Mouse (Mus musculus): ENCODE results near the gene Hist1h4c. TPM values are rescaled to one million over a fixed set of nuclear protein-coding genes. Genes with fewer than 3 reads are reported as not detected.
A peak's percentile ranks its signal among the peaks of the same experiment; 100 is the strongest.
"Not testable (repeated sequence)": the region's sequence is repeated elsewhere in the genome, so short reads cannot be mapped to it uniquely, and the experiment has no call there.

Hist1h4c gene
- 2.1 TPM in 1 of 2 replicates, not detected in the other for polyA plus RNA-seq (2012; ENCODE audit: insufficient read depth, insufficient read length, missing spikeins)

DNA sequence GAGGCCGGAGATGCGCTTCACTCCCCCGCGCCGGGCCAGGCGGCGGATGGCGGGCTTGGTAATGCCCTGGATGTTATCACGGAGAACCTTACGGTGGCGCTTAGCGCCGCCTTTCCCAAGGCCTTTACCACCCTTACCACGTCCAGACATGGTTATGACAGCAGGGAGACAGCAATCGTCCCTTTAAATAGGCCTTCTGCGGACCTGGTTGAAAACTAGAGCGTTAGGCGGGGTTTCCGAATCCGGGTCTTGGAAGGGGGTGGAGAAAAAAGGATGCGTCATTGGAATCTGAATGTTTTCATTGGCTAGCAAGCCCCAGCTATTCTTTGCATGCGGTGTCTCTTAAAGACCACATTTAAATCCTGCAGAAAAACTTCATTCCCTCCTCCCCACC is at the start of gene Hist1h4c:
Gene Hist1h4c (minus strand): TSS at position 155 of the 394 bp plus-strand sequence.
- Histone ChIP-seq H3K4me1 (ENCODE audit: control insufficient read depth, insufficient read depth, insufficient read length, low read length) (no peaks in the 10 kb centered on the region), H3K4me3 (ENCODE audit: insufficient read depth, low read depth, low read length) (peak within 1 kb of the TSS; percentile 50), H3K27ac (replicated peaks; ENCODE audit: low read depth, low read length) (peak within 1 kb of the TSS; percentile 16; the same call in 1 of the 2 replicates)

DNA sequence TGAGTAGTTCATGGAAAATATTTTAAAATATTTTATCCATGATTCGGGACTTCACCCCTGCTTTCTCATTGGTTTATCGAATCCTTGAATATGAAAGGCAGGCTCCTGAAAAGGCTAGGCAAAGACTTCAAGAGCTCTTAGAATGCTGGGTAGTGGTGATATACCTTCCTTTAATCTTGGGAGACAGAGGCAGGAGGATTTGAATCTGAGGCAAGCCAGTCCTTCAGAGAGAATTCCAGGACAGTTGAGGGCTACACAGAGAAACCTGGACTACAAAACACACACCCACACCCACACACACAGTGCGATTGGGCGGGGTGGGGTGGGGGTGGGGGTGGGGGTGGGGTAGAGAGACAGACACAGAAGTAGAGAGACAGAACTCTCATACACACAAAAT is 49.6 kb upstream of the Hist1h4c start:
- peaks cover 2% of the 10 kb centered on the region; the same call in 1 of the 2 replicates for H3K4me1 ChIP-seq (ENCODE audit: control insufficient read depth, insufficient read depth, insufficient read length, low read length)
- no peak overlapping the region for H3K27ac ChIP-seq (replicated peaks; ENCODE audit: low read depth, low read length)
- H3K4me3 ChIP-seq (ENCODE audit: insufficient read depth, low read depth, low read length) = no peak overlapping the region

DNA sequence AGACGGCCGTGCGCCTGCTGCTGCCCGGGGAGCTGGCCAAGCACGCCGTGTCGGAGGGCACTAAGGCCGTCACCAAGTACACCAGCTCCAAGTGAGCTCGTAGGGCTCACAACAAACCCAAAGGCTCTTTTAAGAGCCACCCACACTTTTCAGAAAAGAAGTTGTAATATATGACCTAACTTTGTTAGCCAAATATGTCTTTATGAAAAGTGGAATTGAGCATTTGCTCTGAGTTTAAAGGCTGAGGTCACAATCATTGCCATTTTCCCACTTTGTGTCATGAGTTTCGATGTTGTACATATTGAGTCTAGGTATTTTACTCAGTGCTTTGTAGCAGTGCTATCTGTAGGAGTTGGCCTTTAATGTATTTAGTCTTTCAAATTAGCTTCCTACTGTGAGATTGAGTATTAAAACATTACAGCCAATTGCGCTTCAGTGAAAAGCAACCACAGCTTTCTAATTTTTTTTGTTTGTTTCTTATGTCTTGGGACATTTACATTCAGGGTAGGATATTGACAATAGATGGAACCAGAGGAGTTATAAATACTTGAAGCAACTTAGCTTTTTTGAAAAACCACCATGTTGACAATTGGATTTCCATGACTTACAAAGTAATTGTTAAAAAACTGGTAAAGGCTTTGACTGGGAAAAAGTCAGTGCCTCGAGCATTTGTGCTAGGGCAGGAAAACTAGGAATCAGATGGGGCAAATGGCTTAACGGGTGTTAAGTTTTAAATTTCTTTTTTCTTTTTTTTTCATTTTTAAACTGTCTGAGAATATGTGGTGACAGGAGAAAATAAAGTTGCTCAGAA is 49.0 kb upstream of the Hist1h4c start:
- no peak overlapping the region for H3K27ac ChIP-seq (replicated peaks; ENCODE audit: low read depth, low read length)

DNA sequence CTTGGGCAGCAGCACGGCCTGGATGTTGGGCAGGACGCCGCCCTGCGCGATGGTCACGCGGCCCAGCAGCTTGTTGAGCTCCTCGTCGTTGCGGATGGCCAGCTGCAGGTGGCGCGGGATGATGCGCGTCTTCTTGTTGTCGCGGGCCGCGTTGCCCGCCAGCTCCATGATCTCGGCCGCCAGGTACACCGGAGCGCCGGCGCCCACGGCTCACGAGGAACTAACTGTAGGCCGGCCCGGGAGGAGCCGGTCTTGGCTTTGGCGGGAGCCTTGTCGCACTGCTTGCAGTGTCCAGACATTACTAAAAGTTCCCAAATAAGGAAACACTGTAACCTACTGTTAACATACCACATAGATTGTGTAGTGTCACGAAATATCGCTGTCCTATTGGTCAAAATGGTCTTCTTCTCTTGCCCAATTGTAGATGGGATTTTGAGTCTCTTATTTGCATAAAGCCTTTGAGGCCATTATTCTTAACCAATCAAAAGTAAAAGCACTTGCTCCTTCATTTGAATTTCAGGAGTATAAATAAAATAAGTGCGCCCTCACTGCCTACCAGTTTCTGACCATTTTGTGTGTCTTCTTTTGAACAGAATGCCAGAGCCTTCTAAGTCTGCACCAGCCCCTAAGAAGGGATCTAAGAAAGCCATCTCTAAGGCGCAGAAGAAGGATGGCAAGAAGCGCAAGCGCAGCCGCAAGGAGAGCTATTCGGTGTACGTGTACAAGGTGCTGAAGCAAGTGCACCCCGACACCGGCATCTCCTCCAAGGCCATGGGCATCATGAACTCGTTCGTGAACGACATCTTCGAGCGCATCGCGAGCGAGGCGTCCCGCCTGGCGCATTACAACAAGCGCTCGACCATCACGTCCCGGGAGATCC is 48.2 kb upstream of the Hist1h4c start, which contains the start of gene Hist1h2bb:
Gene Hist1h2bb (plus strand): TSS at position 534 of the 880 bp plus-strand sequence.
- H3K27ac ChIP-seq (replicated peaks; ENCODE audit: low read depth, low read length) = peak within 1 kb of the TSS; percentile 80
- not testable (repeated sequence) for H3K4me1 ChIP-seq (ENCODE audit: control insufficient read depth, insufficient read depth, insufficient read length, low read length)
- peak within 1 kb of the TSS; percentile 54 for H3K4me3 ChIP-seq (ENCODE audit: insufficient read depth, low read depth, low read length)

More for the DNA sequence above, 49.0 kb upstream of the Hist1h4c start:
- Histone ChIP-seq H3K4me3 (ENCODE audit: insufficient read depth, low read depth, low read length) (peak overlapping the region; percentile 33; the same call in 1 of the 2 replicates), H3K4me1 (ENCODE audit: control insufficient read depth, insufficient read depth, insufficient read length, low read length) (peaks cover 2% of the 10 kb centered on the region; the same call in 1 of the 2 replicates)

DNA sequence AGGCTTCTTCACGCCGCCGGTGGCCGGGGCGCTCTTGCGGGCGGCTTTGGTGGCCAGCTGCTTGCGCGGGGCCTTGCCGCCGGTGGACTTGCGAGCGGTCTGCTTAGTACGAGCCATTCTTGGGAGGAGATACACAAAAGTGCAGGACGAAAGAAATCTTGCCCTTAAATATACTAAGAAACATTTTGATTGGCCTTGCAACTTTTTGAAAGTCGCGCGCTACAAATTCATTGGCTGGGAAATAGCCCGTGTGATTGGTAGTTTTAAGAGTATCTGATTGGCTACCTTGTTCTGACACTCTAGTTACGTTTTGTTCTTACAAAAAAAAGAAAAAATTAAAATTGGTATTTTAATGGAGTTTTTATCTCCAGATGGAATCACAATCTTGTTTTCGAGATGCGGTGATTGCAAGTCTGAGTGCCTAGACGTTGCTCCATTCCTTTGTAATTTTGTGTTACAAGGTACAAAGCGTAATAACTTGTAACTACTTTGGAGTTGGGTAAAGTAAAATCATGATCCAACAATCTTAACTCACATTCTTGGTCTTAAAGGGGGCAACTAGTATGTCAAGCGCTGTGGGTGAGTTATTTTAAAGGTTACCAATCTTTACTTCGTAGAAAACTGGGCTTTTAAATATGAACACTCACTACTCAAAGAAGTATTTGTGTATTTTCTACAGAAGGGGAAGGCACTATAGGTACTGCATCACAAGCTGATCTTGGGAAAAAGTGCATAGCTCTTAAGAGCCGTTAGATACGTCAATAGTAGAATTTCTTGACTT is 47.3 kb upstream of the Hist1h4c start, which contains the start of gene Hist1h3c:
Gene Hist1h3c (minus strand): TSS at position 222 of the 781 bp plus-strand sequence.
- Histone ChIP-seq H3K4me3 (ENCODE audit: insufficient read depth, low read depth, low read length) (peak within 1 kb of the TSS; percentile 54), H3K4me1 (ENCODE audit: control insufficient read depth, insufficient read depth, insufficient read length, low read length) (no peaks in the 10 kb centered on the region), H3K27ac (replicated peaks; ENCODE audit: low read depth, low read length) (peak within 1 kb of the TSS; percentile 80)

DNA sequence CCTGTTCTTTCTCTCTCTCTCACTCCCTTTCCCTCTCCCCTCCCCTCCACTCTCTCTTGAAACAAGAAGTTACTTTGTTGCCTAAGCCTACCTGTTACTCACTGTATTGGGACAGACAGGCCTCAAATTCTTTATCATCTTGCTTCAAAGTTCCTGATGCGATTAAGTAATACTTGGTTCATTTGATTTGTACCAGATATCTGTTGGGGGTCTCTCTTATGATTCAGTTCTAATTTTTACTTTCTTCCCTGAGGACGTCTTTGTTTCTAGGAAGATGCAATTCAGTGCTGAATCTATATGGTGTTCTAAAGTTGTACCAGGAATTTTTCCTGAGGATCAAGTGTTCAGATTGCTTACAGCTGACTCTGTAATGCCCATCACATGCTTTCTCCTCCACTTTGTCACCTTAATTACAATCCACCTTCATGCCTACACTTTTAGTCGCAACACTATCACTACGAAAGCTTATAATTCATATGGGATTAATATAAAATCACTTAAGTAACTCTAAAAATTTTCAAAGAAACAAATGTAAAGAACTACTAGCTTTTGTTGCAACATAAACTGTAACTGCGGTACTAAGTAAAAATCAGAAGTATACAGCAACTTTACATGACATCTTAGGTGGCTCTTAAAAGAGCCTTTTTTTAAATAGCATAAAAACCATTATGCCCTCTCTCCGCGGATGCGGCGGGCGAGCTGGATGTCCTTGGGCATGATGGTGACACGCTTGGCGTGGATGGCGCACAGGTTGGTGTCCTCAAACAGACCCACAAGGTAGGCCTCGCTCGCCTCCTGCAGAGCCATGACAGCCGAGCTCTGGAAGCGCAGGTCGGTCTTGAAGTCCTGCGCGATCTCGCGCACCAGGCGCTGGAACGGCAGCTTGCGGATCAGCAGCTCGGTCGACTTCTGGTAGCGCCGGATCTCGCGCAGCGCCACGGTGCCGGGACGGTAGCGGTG is 46.4 kb upstream of the Hist1h4c start:
- Histone ChIP-seq H3K4me1 (ENCODE audit: control insufficient read depth, insufficient read depth, insufficient read length, low read length) (no peaks in the 10 kb centered on the region), H3K4me3 (ENCODE audit: insufficient read depth, low read depth, low read length) (peak overlapping the region; percentile 53; the same call in 1 of the 2 replicates), H3K27ac (replicated peaks; ENCODE audit: low read depth, low read length) (no peak overlapping the region)

DNA sequence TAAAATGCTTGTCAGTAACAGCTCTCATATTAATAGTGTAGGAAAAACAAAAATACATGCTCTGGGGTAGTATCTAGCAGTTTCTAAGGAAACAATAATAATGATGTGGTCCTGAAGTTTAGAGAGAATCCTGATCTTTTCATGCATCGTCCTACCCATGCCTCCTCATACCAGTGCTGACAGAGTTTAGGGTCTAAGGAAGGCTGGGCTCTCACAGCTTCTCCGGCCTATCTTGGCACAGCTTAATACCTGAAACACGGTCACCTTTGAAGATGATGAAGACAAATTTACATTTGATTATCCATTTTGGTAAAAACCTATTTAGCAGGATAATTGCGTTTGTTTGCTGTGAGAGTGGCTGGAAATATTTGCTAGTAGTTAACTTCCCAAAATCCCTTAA is 45.7 kb upstream of the Hist1h4c start:
- Histone ChIP-seq H3K4me3 (ENCODE audit: insufficient read depth, low read depth, low read length) (no peak overlapping the region), H3K27ac (replicated peaks; ENCODE audit: low read depth, low read length) (no peak overlapping the region), H3K4me1 (ENCODE audit: control insufficient read depth, insufficient read depth, insufficient read length, low read length) (no peaks in the 10 kb centered on the region)

DNA sequence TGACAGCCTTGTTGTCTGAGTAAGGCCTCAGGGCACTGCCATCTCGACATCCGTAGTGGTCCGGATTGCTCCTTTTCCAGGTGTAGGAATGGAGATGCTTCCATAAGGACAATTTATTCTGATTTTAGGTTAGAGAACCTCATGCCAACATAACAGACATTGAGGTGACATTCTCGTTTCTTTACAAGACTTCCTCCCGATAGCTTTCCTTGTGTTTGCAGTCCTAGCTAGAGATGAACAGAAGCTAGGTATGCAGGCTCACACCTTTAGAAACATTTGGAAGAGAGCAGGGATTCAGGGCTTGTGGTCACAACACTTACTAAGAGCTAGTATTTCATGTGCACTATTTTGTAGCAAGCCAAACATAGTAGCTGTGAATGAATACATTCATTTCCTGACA is 45.0 kb upstream of the Hist1h4c start:
- Histone ChIP-seq H3K27ac (replicated peaks; ENCODE audit: low read depth, low read length) (no peak overlapping the region), H3K4me1 (ENCODE audit: control insufficient read depth, insufficient read depth, insufficient read length, low read length) (no peaks in the 10 kb centered on the region), H3K4me3 (ENCODE audit: insufficient read depth, low read depth, low read length) (no peak overlapping the region)

DNA sequence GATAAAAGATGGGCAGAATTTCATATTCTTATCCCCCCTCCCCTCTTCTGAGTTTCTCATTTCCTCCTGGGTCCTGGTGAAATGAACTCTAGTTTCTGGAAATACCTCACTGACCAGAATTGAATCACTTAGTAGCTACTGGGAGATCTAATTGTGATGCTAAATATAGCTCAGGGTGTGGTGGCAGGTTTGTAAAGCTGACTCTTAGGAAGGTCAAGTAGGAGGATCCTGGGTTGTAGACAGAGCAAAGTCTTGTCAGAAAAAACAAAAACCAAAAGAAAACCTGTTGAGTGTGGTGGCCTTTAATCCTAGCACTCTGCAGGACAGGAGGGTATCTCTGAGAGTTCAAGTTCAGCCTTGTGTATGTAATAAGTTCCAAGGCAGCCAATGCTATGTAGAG is 43.8 kb upstream of the Hist1h4c start:
- H3K27ac ChIP-seq (replicated peaks; ENCODE audit: low read depth, low read length) = no peak overlapping the region
- no peaks in the 10 kb centered on the region for H3K4me1 ChIP-seq (ENCODE audit: control insufficient read depth, insufficient read depth, insufficient read length, low read length)
- no peak overlapping the region for H3K4me3 ChIP-seq (ENCODE audit: insufficient read depth, low read depth, low read length)

DNA sequence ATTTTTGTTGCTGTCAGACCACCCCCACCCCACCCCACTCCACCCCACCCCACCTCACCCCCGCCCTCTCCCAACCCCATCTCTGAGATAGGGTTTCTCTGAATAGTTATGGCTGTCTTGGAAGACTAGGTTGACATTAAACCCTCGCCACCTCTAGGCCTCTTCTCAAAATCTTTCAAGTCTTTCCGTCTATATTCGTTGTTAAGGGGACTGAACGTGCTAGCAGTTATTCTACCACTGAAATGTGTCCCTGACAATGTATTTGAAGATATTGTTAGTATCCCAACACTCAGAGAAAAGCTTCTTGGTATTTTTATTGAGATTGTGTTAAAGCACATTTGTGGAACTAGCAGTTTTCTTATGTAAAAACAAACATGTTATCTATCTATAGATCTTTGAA is 42.7 kb upstream of the Hist1h4c start:
- Histone ChIP-seq H3K27ac (replicated peaks; ENCODE audit: low read depth, low read length) (no peak overlapping the region), H3K4me3 (ENCODE audit: insufficient read depth, low read depth, low read length) (no peak overlapping the region), H3K4me1 (ENCODE audit: control insufficient read depth, insufficient read depth, insufficient read length, low read length) (no peaks in the 10 kb centered on the region)

DNA sequence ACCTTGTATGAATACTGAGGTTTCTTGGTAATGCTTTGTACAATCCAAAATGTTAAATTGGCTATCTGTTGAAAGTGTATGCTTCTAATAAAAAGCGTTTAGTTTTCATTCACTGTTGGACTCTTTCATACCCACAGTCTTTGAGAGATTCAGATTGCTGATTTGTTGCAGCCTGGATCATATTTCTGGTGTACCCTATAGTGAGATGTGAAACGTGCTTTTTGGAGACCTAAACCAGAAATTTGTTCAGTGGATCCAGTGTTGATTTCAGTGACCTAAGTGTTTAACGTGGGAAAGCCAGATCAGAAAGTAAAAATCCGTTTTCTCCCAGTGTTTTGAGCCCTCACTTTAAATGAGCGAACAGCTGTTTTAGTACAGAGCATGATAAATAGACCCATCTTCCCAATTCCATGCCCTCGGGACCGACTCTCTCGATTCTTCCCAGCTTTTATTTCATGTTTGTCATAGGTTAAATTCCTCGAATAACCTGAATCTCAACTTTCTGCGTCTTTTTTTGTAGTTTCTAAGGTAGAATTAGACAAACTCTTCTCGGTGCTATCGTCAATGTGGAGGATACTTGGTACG is 42.1 kb upstream of the Hist1h4c start:
- H3K27ac ChIP-seq (replicated peaks; ENCODE audit: low read depth, low read length) = peak overlapping the region; percentile 97
- peak overlapping the region; percentile 81 for H3K4me3 ChIP-seq (ENCODE audit: insufficient read depth, low read depth, low read length)
- no peaks in the 10 kb centered on the region for H3K4me1 ChIP-seq (ENCODE audit: control insufficient read depth, insufficient read depth, insufficient read length, low read length)

DNA sequence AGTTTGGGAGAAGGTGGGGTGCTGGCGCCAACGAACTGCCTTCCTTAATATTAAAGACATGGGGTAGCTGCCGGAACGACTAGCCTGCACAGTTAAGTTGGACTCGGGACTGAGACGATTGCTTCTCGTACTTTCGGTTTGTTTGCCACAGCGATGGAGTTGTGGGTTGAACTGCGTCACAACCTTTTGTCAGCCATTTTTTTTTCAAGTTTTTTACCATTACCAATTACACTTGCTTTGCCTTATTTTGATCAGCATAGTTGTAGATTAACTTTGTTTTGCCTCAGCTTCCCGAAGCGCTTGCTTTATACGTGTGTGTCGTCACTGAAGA is 41.6 kb upstream of the Hist1h4c start:
- Histone ChIP-seq H3K27ac (replicated peaks; ENCODE audit: low read depth, low read length) (peak overlapping the region; percentile 97), H3K4me1 (ENCODE audit: control insufficient read depth, insufficient read depth, insufficient read length, low read length) (no peaks in the 10 kb centered on the region), H3K4me3 (ENCODE audit: insufficient read depth, low read depth, low read length) (peak overlapping the region; percentile 81)

DNA sequence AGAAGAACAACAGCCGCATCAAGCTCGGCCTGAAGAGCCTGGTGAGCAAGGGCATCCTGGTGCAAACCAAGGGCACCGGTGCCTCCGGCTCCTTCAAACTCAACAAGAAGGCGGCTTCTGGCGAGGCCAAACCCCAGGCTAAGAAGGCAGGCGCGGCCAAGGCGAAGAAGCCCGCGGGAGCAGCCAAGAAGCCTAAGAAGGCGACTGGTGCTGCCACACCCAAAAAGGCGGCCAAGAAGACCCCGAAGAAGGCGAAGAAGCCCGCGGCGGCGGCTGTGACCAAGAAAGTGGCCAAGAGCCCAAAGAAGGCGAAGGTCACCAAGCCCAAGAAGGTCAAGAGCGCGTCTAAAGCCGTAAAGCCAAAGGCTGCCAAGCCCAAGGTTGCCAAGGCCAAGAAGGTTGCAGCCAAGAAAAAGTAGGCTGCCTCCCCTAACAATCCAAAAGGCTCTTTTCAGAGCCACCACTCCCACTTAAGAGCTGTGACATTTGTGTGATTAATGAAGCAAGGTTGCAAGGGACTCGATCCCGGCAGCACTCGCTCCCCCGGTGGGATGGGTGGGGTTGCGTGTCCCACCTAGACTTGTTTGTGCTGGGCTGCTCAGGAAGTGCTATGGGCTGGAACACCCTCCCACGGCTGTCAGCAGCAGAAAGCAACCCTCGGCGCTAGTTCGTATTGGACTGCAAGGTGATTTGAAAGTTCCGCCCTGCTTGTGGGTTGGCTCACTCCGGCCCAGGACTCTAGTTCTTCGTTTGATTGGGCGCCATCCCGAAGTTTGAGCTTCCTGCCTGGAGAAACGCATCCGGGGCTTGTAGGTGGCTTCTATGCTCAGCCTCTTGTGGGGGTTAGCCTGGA is 41.0 kb upstream of the Hist1h4c start:
- Histone ChIP-seq H3K4me1 (ENCODE audit: control insufficient read depth, insufficient read depth, insufficient read length, low read length) (no peaks in the 10 kb centered on the region), H3K27ac (replicated peaks; ENCODE audit: low read depth, low read length) (peak overlapping the region; percentile 97), H3K4me3 (ENCODE audit: insufficient read depth, low read depth, low read length) (peak overlapping the region; percentile 81)
